In the genomic region with DNA sequence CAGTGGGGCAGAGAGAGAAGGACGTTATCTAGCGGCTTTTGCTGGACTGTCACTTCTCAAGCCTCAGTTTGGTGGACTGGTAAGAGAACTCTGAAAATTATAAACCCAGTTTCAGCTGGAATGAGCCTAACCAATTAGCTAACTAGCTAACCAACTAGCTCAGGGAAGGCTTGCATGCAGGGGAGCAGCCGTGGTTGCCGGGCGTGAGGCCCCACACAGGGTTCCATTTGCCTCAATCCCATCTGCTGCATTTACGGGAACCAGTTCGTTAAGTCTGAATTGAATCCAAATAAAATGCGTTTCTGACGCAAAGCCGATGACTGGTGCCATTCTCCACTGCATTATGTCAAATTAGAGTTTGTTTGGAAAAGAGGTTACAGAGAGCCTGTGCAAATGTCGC, we compare ENCODE assay signal across 14 mouse cellular contexts.
A peak's percentile ranks its signal among the peaks of the same experiment; 100 is the strongest.
DNase-seq lines count a peak whose midpoint lies in the region; ATAC-seq lines count a peak whose summit lies in the region.
"Had no signal": no experiment of that assay in that cellular context is flagged by ENCODE, and none has a peak within 500 bp of the region (broad histone marks: within the 10 kb centered on the region; RNA-seq: fewer than 3 reads in every experiment).

No protein-coding gene starts in this region.

- H3K27ac ChIP-seq in intestine, embryonic 14.5 days (ENCODE audit: low read depth): no peak overlapping the region
- no peak overlapping the region for H3K27ac ChIP-seq in intestine, embryonic 15.5 days
- peak overlapping the region; percentile 77 for H3K27ac ChIP-seq in hindbrain, embryonic 14.5 days
- H3K27ac ChIP-seq: liver, embryonic 13.5 days; stomach, embryonic 15.5 days had no signal

- ATAC-seq in intestine, embryonic 14.5 days (replicated peaks; ENCODE audit: low FRiP score, low TSS enrichment, low read depth): no peak
- ATAC-seq in intestine, embryonic 15.5 days: no peak
- no peak for ATAC-seq in hindbrain, embryonic 14.5 days (ENCODE audit: low FRiP score)
- no peak for ATAC-seq in monocyte, adult 5-6 weeks (replicated peaks; ENCODE audit: insufficient number of reproducible peaks, low FRiP score, low TSS enrichment, poor library complexity, severe bottlenecking)

- 50% methylated on average over 11 of the region's 11 CpGs for WGBS in intestine, embryonic 14.5 days
- WGBS in intestine, embryonic 15.5 days: 57% methylated on average over 11 of the region's 11 CpGs
- WGBS in hindbrain, embryonic 14.5 days: 42% methylated on average over 11 of the region's 11 CpGs

- H3K4me3 ChIP-seq in intestine, embryonic 14.5 days (ENCODE audit: low read depth, low read length): no peak overlapping the region
- no peak overlapping the region for H3K4me3 ChIP-seq in intestine, embryonic 15.5 days (replicated peaks)
- no peak overlapping the region for H3K4me3 ChIP-seq in hindbrain, embryonic 14.5 days (replicated peaks; ENCODE audit: low read length)
- H3K4me3 ChIP-seq: heart, embryonic 12.5 days; liver, embryonic 13.5 days; stomach, embryonic 15.5 days had no signal

- peaks cover 2% of the 10 kb centered on the region; the same call in 1 of the 2 replicates for H3K4me1 ChIP-seq in intestine, embryonic 14.5 days (replicated peaks; ENCODE audit: control insufficient read depth, insufficient read depth, low read length)
- H3K4me1 ChIP-seq in intestine, embryonic 15.5 days (replicated peaks): no peaks in the 10 kb centered on the region
- peaks cover 32% of the 10 kb centered on the region for H3K4me1 ChIP-seq in hindbrain, embryonic 14.5 days (replicated peaks; ENCODE audit: control insufficient read depth, insufficient read depth, low read length)
- H3K4me1 ChIP-seq: liver, embryonic 13.5 days had no signal

- no peaks in the 10 kb centered on the region for H3K27me3 ChIP-seq in intestine, embryonic 14.5 days (replicated peaks; ENCODE audit: control insufficient read depth, insufficient read depth, low read length)
- no peaks in the 10 kb centered on the region for H3K27me3 ChIP-seq in intestine, embryonic 15.5 days (replicated peaks)
- H3K27me3 ChIP-seq in hindbrain, embryonic 14.5 days (ENCODE audit: control insufficient read depth, insufficient read depth, low read length): no peaks in the 10 kb centered on the region
- H3K27me3 ChIP-seq: heart, embryonic 12.5 days; liver, embryonic 13.5 days; stomach, embryonic 15.5 days had no signal

- no peak for DNase-seq in intestine, embryonic 14.5 days (ENCODE audit: low spot score)
- peak; percentile 74 for DNase-seq in brain, adult 2 months (ENCODE audit: low read depth, low spot score)
- peak; percentile 77 for DNase-seq in cerebellum, adult 9-10 months
- no peak for DNase-seq in hindbrain, embryonic 14.5 days (ENCODE audit: low spot score)
- DNase-seq in thymus, postnatal 25 days: no peak
- DNase-seq in adrenal gland, postnatal 36 days: no peak
- DNase-seq: adrenal gland, postnatal 25 days; embryo, embryonic 11 days; kidney, adult 18-20 months; liver, embryonic 13.5 days had no signal

- peak overlapping the region; percentile 12; the same call in 1 of the 2 replicates for H3K4me2 ChIP-seq in intestine, embryonic 14.5 days (ENCODE audit: low read length)
- no peak overlapping the region for H3K4me2 ChIP-seq in intestine, embryonic 15.5 days (replicated peaks)
- peak overlapping the region; percentile 18; the same call in 1 of the 2 replicates for H3K4me2 ChIP-seq in hindbrain, embryonic 14.5 days (replicated peaks)
- H3K4me2 ChIP-seq: heart, embryonic 12.5 days; liver, embryonic 13.5 days; stomach, embryonic 15.5 days had no signal

- H3K36me3 ChIP-seq in intestine, embryonic 14.5 days (ENCODE audit: control insufficient read depth, insufficient read depth, low read length): no peaks in the 10 kb centered on the region
- no peaks in the 10 kb centered on the region for H3K36me3 ChIP-seq in intestine, embryonic 15.5 days
- H3K36me3 ChIP-seq in hindbrain, embryonic 14.5 days (replicated peaks; ENCODE audit: control insufficient read depth, insufficient read depth): no peaks in the 10 kb centered on the region
- H3K36me3 ChIP-seq: heart, embryonic 12.5 days; liver, embryonic 13.5 days; stomach, embryonic 15.5 days had no signal

- H3K9ac ChIP-seq in intestine, embryonic 14.5 days (ENCODE audit: low read length): no peak overlapping the region
- H3K9ac ChIP-seq in intestine, embryonic 15.5 days: no peak overlapping the region
- H3K9ac ChIP-seq in hindbrain, embryonic 14.5 days: no peak overlapping the region
- H3K9ac ChIP-seq: heart, embryonic 12.5 days; liver, embryonic 13.5 days; stomach, embryonic 15.5 days had no signal

- H3K9me3 ChIP-seq in intestine, embryonic 14.5 days (ENCODE audit: control insufficient read depth, low read length): no peaks in the 10 kb centered on the region
- H3K9me3 ChIP-seq in intestine, embryonic 15.5 days: no peaks in the 10 kb centered on the region
- no peaks in the 10 kb centered on the region for H3K9me3 ChIP-seq in hindbrain, embryonic 14.5 days (ENCODE audit: control insufficient read depth, low read length)
- H3K9me3 ChIP-seq: heart, embryonic 12.5 days; liver, embryonic 13.5 days; stomach, embryonic 15.5 days had no signal

Comparison
In these comparisons a context has a peak if more than half of its experiments do, and no peak if none do; other contexts are left out.
1. DNase-seq: peak in brain, adult 2 months (single experiment) and cerebellum, adult 9-10 months (single experiment); none in intestine, embryonic 14.5 days (single experiment), hindbrain, embryonic 14.5 days (single experiment), thymus, postnatal 25 days (single experiment) and adrenal gland, postnatal 36 days (0 of 2).